Mouse (Mus musculus) hindbrain, embryonic 16.5 days (tissue): ENCODE data around the gene Wdr83. TPM values are rescaled to one million over a fixed set of nuclear protein-coding genes. Genes with fewer than 3 reads are reported as not detected.

ENCODE experiments used
- ATAC-seq: fragments of 200-750 bp; cut with Nextera tagmentation; 2 replicates; pipeline ENCODE4 v1.8.0; 2017; ENCODE audit warnings: moderate TSS enrichment, moderate library complexity
- H3K27ac ChIP-seq: fragments of 300-500 bp; sonication (generic); 2 replicates; pipeline ENCODE4 v1.5.1; 2014; ENCODE audit warnings: low read depth, mild to moderate bottlenecking, control low read depth, low read length, moderate library complexity
- H3K27me3 ChIP-seq: fragments of 300-500 bp; sonication (generic); replicated peaks from 2 replicates; pipeline ENCODE4 v1.6.1; 2014; ENCODE audit warnings: low read length; ENCODE audit not compliant: control insufficient read depth, insufficient read depth
- H3K36me3 ChIP-seq: fragments of 300-500 bp; sonication (generic); 2 replicates; pipeline ENCODE4 v1.6.1; 2014; ENCODE audit warnings: mild to moderate bottlenecking, low read length, moderate library complexity, mixed read lengths; ENCODE audit not compliant: control insufficient read depth, insufficient read depth
- H3K4me1 ChIP-seq: fragments of 300-500 bp; sonication (generic); 2 replicates; pipeline ENCODE4 v1.6.1; 2014; ENCODE audit warnings: low read depth, low read length; ENCODE audit not compliant: control insufficient read depth, insufficient read depth
- H3K4me2 ChIP-seq: fragments of 300-500 bp; sonication (generic); 2 replicates; pipeline ENCODE4 v1.6.1; 2014; ENCODE audit warnings: mild to moderate bottlenecking, low read length, control low read depth, moderate library complexity
- H3K4me3 ChIP-seq: fragments of 300-500 bp; sonication (generic); 2 replicates; pipeline ENCODE4 v1.5.1; 2014; ENCODE audit warnings: mild to moderate bottlenecking, low read length, control low read depth, moderate library complexity
- H3K9ac ChIP-seq: fragments of 300-500 bp; sonication (generic); 2 replicates; pipeline ENCODE4 v1.6.1; 2014; ENCODE audit warnings: low read depth, mild to moderate bottlenecking, control low read depth, low read length, moderate library complexity
- H3K9me3 ChIP-seq: fragments of 300-500 bp; sonication (generic); 2 replicates; pipeline ENCODE4 v1.6.1; 2014; ENCODE audit warnings: mild to moderate bottlenecking, low read length, moderate library complexity; ENCODE audit not compliant: control insufficient read depth
- WGBS: fragments of 180-500 bp; shearing (Covaris S2); extraction: QIAGEN DNeasy Blood & Tissue Kit; methylation state at CpG from one replicate; pipeline ENCODE4 v1.1.7; 2014; 5-methylcytosine and 5-hydroxymethylcytosine counted together
- microRNA-seq: library from miRNA; unstranded; fragments of <30 nt; microRNA quantifications from one replicate; pipeline ENCODE4, GENCODE M21; 2017
- polyA plus RNA-seq: library from polyadenylated mRNA; unstranded; fragments of >200 nt; fragmentation: Nextera tagmentation; extraction: Ambion mirVana; gene quantifications from 2 replicates; pipeline ENCODE4 v1.2.1, GENCODE M21; 2015

Wdr83 gene
- polyA plus RNA-seq, 1 experiment from 2014 or later = 45.5 TPM

GRCm38 (mm10) chr8:85032622-85033311 is 48.3 kb downstream of the Wdr83 start:
- peaks cover 28% of the 10 kb centered on the region for H3K4me1 ChIP-seq
- H3K4me2 ChIP-seq = no peak overlapping the region
- H3K27ac ChIP-seq = no peak overlapping the region
- H3K9me3 ChIP-seq = no peaks in the 10 kb centered on the region
- WGBS = 87% methylated on average over 4 of the region's 4 CpGs
- peaks cover 28% of the 10 kb centered on the region for H3K36me3 ChIP-seq
- no peak overlapping the region for H3K4me3 ChIP-seq
- no peak overlapping the region for H3K9ac ChIP-seq
- no peak for ATAC-seq
- no peaks in the 10 kb centered on the region for H3K27me3 ChIP-seq

GRCm38 (mm10) chr8:85029271-85029670 is 51.8 kb downstream of the Wdr83 start:
- no peak for ATAC-seq
- no peaks in the 10 kb centered on the region for H3K9me3 ChIP-seq
- 94% methylated on average over 14 of the region's 14 CpGs for WGBS
- peaks cover 29% of the 10 kb centered on the region for H3K4me1 ChIP-seq
- peaks cover 28% of the 10 kb centered on the region for H3K36me3 ChIP-seq
- no peak overlapping the region for H3K4me3 ChIP-seq
- no peaks in the 10 kb centered on the region for H3K27me3 ChIP-seq
- H3K27ac ChIP-seq = no peak overlapping the region
- H3K9ac ChIP-seq = no peak overlapping the region; the same call in 1 of the 2 replicates
- H3K4me2 ChIP-seq = peak overlapping the region; percentile 95; the same call in 1 of the 2 replicates

GRCm38 (mm10) chr8:85027922-85028321 is 53.2 kb downstream of the Wdr83 start:
- ATAC-seq = no peak
- 18% methylated on average over 2 of the region's 2 CpGs for WGBS
- H3K9ac ChIP-seq = peak overlapping the region; percentile 100
- peaks cover 30% of the 10 kb centered on the region for H3K36me3 ChIP-seq
- peak overlapping the region; percentile 100 for H3K4me3 ChIP-seq
- H3K4me2 ChIP-seq = peak overlapping the region; percentile 95
- no peak overlapping the region for H3K27ac ChIP-seq
- H3K9me3 ChIP-seq = no peaks in the 10 kb centered on the region
- H3K27me3 ChIP-seq = no peaks in the 10 kb centered on the region
- H3K4me1 ChIP-seq = peaks cover 34% of the 10 kb centered on the region

GRCm38 (mm10) chr8:85027516-85027855 is 53.6 kb downstream of the Wdr83 start:
- peak overlapping the region; percentile 95 for H3K4me2 ChIP-seq
- no peaks in the 10 kb centered on the region for H3K9me3 ChIP-seq
- under 1% methylated on average over 13 of the region's 13 CpGs for WGBS
- H3K4me3 ChIP-seq = peak overlapping the region; percentile 100
- no peaks in the 10 kb centered on the region for H3K27me3 ChIP-seq
- H3K4me1 ChIP-seq = peaks cover 34% of the 10 kb centered on the region
- H3K9ac ChIP-seq = peak overlapping the region; percentile 100
- peaks cover 26% of the 10 kb centered on the region for H3K36me3 ChIP-seq
- ATAC-seq = no peak
- H3K27ac ChIP-seq = no peak overlapping the region

GRCm38 (mm10) chr8:85026670-85027515 is 54.2 kb downstream of the Wdr83 start, which contains the start of gene Trir:
TSS of gene Trir (plus strand) at chr8:85026823.
- peak within 1 kb of the TSS; percentile 95 for H3K4me2 ChIP-seq
- 0% methylated on average over 72 of the region's 75 CpGs for whole genome bisulfite sequencing
- ATAC-seq = peak; percentile 81
- H3K4me3 ChIP-seq = peak within 1 kb of the TSS; percentile 100
- H3K4me1 ChIP-seq = peaks cover 34% of the 10 kb centered on the region
- H3K27ac ChIP-seq = peak within 1 kb of the TSS; percentile 95
- H3K36me3 ChIP-seq = peaks cover 21% of the 10 kb centered on the region
- H3K9me3 ChIP-seq = no peaks in the 10 kb centered on the region
- peak within 1 kb of the TSS; percentile 100 for H3K9ac ChIP-seq
- H3K27me3 ChIP-seq = no peaks in the 10 kb centered on the region

GRCm38 (mm10) chr8:85025098-85025932 is 55.8 kb downstream of the Wdr83 start, which contains the start of gene Asna1:
TSS of gene Asna1 (minus strand) at chr8:85025281.
- Histone ChIP-seq H3K27me3 (no peaks in the 10 kb centered on the region), H3K9ac (peak within 1 kb of the TSS; percentile 86), H3K36me3 (peaks cover 13% of the 10 kb centered on the region), H3K9me3 (no peaks in the 10 kb centered on the region), H3K4me1 (peaks cover 34% of the 10 kb centered on the region), H3K4me3 (peak within 1 kb of the TSS; percentile 90), H3K4me2 (peak within 1 kb of the TSS; percentile 95), H3K27ac (peak within 1 kb of the TSS; percentile 70)
- peak; percentile 91 for ATAC-seq
- 6% methylated on average over 30 of the region's 30 CpGs for WGBS

Small RNA genes lying within 50 kb of the gene (microRNA-seq; reads per million reads assigned to microRNA genes)
- gene Gm23388 (3.5 reads per million, percentile 10 among the genes with 10 or more reads in this experiment), gene Mir7070 (1.9 reads per million)

Other genes with a start within 250 kb of the Wdr83 start
- 40.6 and 40.7 TPM in 2 replicates for gene Gadd45gip1, start 249.8 kb downstream of the Wdr83 start, polyA plus RNA-seq
- gene Rad23a, start 240.6 kb downstream of the Wdr83 start, polyA plus RNA-seq = 78.2 and 95.4 TPM in 2 replicates
- 743 and 792 TPM in 2 replicates for gene Calr, start 234.4 kb downstream of the Wdr83 start, polyA plus RNA-seq
- 112 and 114 TPM in 2 replicates for gene Farsa, start 224.3 kb downstream of the Wdr83 start, polyA plus RNA-seq
- 38.1 and 46.6 TPM in 2 replicates for gene Syce2, start 209.2 kb downstream of the Wdr83 start, polyA plus RNA-seq
- 41.4 and 42.8 TPM in 2 replicates for gene Gcdh, start 187.4 kb downstream of the Wdr83 start, polyA plus RNA-seq
- 0.39 and 0.56 TPM in 2 replicates for gene Klf1, start 179.4 kb downstream of the Wdr83 start, polyA plus RNA-seq
- gene Dnase2a, start 172.7 kb downstream of the Wdr83 start, polyA plus RNA-seq = 6.4 and 7.0 TPM in 2 replicates
- 71.4 and 77.4 TPM in 2 replicates for gene Mast1, start 143.9 kb downstream of the Wdr83 start, polyA plus RNA-seq
- gene Rtbdn, start 134.3 kb downstream of the Wdr83 start, polyA plus RNA-seq = 3.0 and 3.2 TPM in 2 replicates
- gene Gm49661, start 111.9 kb downstream of the Wdr83 start, polyA plus RNA-seq = not detected in 2 replicates
- 1,040 and 1,063 TPM in 2 replicates for gene Prdx2, start 111.7 kb downstream of the Wdr83 start, polyA plus RNA-seq
- 55.8 and 57.5 TPM in 2 replicates for gene Rnaseh2a, start 111.5 kb downstream of the Wdr83 start, polyA plus RNA-seq
- 4.3 and 5.3 TPM in 2 replicates for gene Junb, start 102.6 kb downstream of the Wdr83 start, polyA plus RNA-seq
- gene Hook2, start 90.7 kb downstream of the Wdr83 start, polyA plus RNA-seq = 37.9 and 39.6 TPM in 2 replicates
- 0.10 and 0.21 TPM in 2 replicates for gene Best2, start 66.8 kb downstream of the Wdr83 start, polyA plus RNA-seq
- gene Asna1, start 56.0 kb downstream of the Wdr83 start, polyA plus RNA-seq = 159 and 170 TPM in 2 replicates
- gene Trir, start 54.5 kb downstream of the Wdr83 start, polyA plus RNA-seq = 100 and 110 TPM in 2 replicates
- gene Tnpo2, start 44.4 kb downstream of the Wdr83 start, polyA plus RNA-seq = 61.2 and 62.7 TPM in 2 replicates
- gene Fbxw9, start 21.3 kb downstream of the Wdr83 start, polyA plus RNA-seq = 75.8 and 83.2 TPM in 2 replicates
- gene Gm5741, start 13.3 kb downstream of the Wdr83 start, polyA plus RNA-seq = 1.2 TPM in 1 of 2 replicates, not detected in the other
- gene Dhps, start 9.5 kb downstream of the Wdr83 start, polyA plus RNA-seq = 112 and 119 TPM in 2 replicates
- 111 and 116 TPM in 2 replicates for gene Wdr83os, start 566 bp downstream of the Wdr83 start, polyA plus RNA-seq
- 23.1 TPM in 2 replicates for gene Man2b1, start 2.0 kb upstream of the Wdr83 start, polyA plus RNA-seq
- 4.3 and 4.6 TPM in 2 replicates for gene Zfp791, start 41.8 kb upstream of the Wdr83 start, polyA plus RNA-seq
- gene Cks1brt, start 70.6 kb upstream of the Wdr83 start, polyA plus RNA-seq = not detected in 2 replicates
- gene Olfr371, start 144.7 kb upstream of the Wdr83 start, polyA plus RNA-seq = not detected in 2 replicates
- 64.4 and 69.4 TPM in 2 replicates for gene Orc6, start 218.3 kb upstream of the Wdr83 start, polyA plus RNA-seq
- gene Vps35, start 218.5 kb upstream of the Wdr83 start, polyA plus RNA-seq = 183 and 185 TPM in 2 replicates